Mouse (Mus musculus): ENCODE data around the gene Dkk3. TPM values are rescaled to one million over a fixed set of nuclear protein-coding genes. Genes with fewer than 3 reads are reported as not detected.

The Dkk3 gene
- polyA plus RNA-seq, 1 experiment = 148 TPM

- Histone ChIP-seq H3K27ac (ENCODE audit: insufficient read depth, low read length) (peak overlapping the region; percentile 93), H3K4me3 (ENCODE audit: insufficient read depth, low read length) (no peak overlapping the region), H3K4me1 (ENCODE audit: control insufficient read depth, insufficient read depth, low read length) (peaks cover 17% of the 10 kb centered on the region)
- TF ChIP-seq POLR2A (IDR thresholded peaks at IDR 0.05; ENCODE audit: low read depth, low read length) = no peak
- TF ChIP-seq CTCF (IDR thresholded peaks at IDR 0.05; ENCODE audit: borderline replicate concordance, insufficient read depth, low read length) = no peak
Measured at GRCm38 (mm10) chr7:112154445-112154844, 4.4 kb downstream of the Dkk3 start.

GRCm38 (mm10) chr7:112149113-112149512, 9.7 kb downstream of the Dkk3 start:
- Histone ChIP-seq H3K4me1 (ENCODE audit: control insufficient read depth, insufficient read depth, low read length) (peaks cover 18% of the 10 kb centered on the region), H3K27ac (ENCODE audit: insufficient read depth, low read length) (no peak overlapping the region), H3K4me3 (ENCODE audit: insufficient read depth, low read length) (no peak overlapping the region)
- TF ChIP-seq POLR2A (IDR thresholded peaks at IDR 0.05; ENCODE audit: low read depth, low read length) = no peak
- no peak for TF ChIP-seq CTCF (IDR thresholded peaks at IDR 0.05; ENCODE audit: borderline replicate concordance, insufficient read depth, low read length)

GRCm38 (mm10) chr7:112147979-112148378, 10.9 kb downstream of the Dkk3 start:
- H3K4me3 ChIP-seq (ENCODE audit: insufficient read depth, low read length) = no peak overlapping the region
- no peak for TF ChIP-seq CTCF (IDR thresholded peaks at IDR 0.05; ENCODE audit: borderline replicate concordance, insufficient read depth, low read length)
- TF ChIP-seq POLR2A (IDR thresholded peaks at IDR 0.05; ENCODE audit: low read depth, low read length) = no peak
- no peak overlapping the region for H3K27ac ChIP-seq (ENCODE audit: insufficient read depth, low read length)

GRCm38 (mm10) chr7:112144646-112145179, 14.1 kb downstream of the Dkk3 start:
- Histone ChIP-seq H3K27ac (ENCODE audit: insufficient read depth, low read length) (peak overlapping the region; percentile 96), H3K4me3 (ENCODE audit: insufficient read depth, low read length) (no peak overlapping the region), H3K4me1 (ENCODE audit: control insufficient read depth, insufficient read depth, low read length) (peaks cover 28% of the 10 kb centered on the region)
- no peak for TF ChIP-seq CTCF (IDR thresholded peaks at IDR 0.05; ENCODE audit: borderline replicate concordance, insufficient read depth, low read length)
- no peak for TF ChIP-seq POLR2A (IDR thresholded peaks at IDR 0.05; ENCODE audit: low read depth, low read length)

More at GRCm38 (mm10) chr7:112147979-112148378, 10.9 kb downstream of the Dkk3 start:
- H3K4me1 ChIP-seq (ENCODE audit: control insufficient read depth, insufficient read depth, low read length) = peaks cover 20% of the 10 kb centered on the region

GRCm38 (mm10) chr7:112143978-112144377, 14.9 kb downstream of the Dkk3 start:
- peaks cover 30% of the 10 kb centered on the region for H3K4me1 ChIP-seq (ENCODE audit: control insufficient read depth, insufficient read depth, low read length)
- TF ChIP-seq POLR2A (IDR thresholded peaks at IDR 0.05; ENCODE audit: low read depth, low read length) (no peak), CTCF (IDR thresholded peaks at IDR 0.05; ENCODE audit: borderline replicate concordance, insufficient read depth, low read length) (no peak)
- no peak overlapping the region for H3K4me3 ChIP-seq (ENCODE audit: insufficient read depth, low read length)
- peak overlapping the region; percentile 96 for H3K27ac ChIP-seq (ENCODE audit: insufficient read depth, low read length)

GRCm38 (mm10) chr7:112143090-112143500, 15.8 kb downstream of the Dkk3 start:
- H3K4me3 ChIP-seq (ENCODE audit: insufficient read depth, low read length) = no peak overlapping the region
- peak overlapping the region; percentile 96 for H3K27ac ChIP-seq (ENCODE audit: insufficient read depth, low read length)
- peaks cover 34% of the 10 kb centered on the region for H3K4me1 ChIP-seq (ENCODE audit: control insufficient read depth, insufficient read depth, low read length)
- TF ChIP-seq CTCF (IDR thresholded peaks at IDR 0.05; ENCODE audit: borderline replicate concordance, insufficient read depth, low read length) = no peak
- TF ChIP-seq POLR2A (IDR thresholded peaks at IDR 0.05; ENCODE audit: low read depth, low read length) = no peak

GRCm38 (mm10) chr7:112142616-112143015, 16.2 kb downstream of the Dkk3 start:
- no peak overlapping the region for H3K4me3 ChIP-seq (ENCODE audit: insufficient read depth, low read length)
- peaks cover 36% of the 10 kb centered on the region for H3K4me1 ChIP-seq (ENCODE audit: control insufficient read depth, insufficient read depth, low read length)
- TF ChIP-seq POLR2A (IDR thresholded peaks at IDR 0.05; ENCODE audit: low read depth, low read length) = no peak
- no peak for TF ChIP-seq CTCF (IDR thresholded peaks at IDR 0.05; ENCODE audit: borderline replicate concordance, insufficient read depth, low read length)
- peak overlapping the region; percentile 96 for H3K27ac ChIP-seq (ENCODE audit: insufficient read depth, low read length)

- Histone ChIP-seq H3K27ac (ENCODE audit: insufficient read depth, low read length) (no peak overlapping the region), H3K4me3 (ENCODE audit: insufficient read depth, low read length) (no peak overlapping the region), H3K4me1 (ENCODE audit: control insufficient read depth, insufficient read depth, low read length) (peaks cover 46% of the 10 kb centered on the region)
- TF ChIP-seq CTCF (IDR thresholded peaks at IDR 0.05; ENCODE audit: borderline replicate concordance, insufficient read depth, low read length) = no peak
- TF ChIP-seq POLR2A (IDR thresholded peaks at IDR 0.05; ENCODE audit: low read depth, low read length) = no peak
Measured at GRCm38 (mm10) chr7:112140725-112141124, 18.1 kb downstream of the Dkk3 start.

- Histone ChIP-seq H3K4me1 (ENCODE audit: control insufficient read depth, insufficient read depth, low read length) (peaks cover 41% of the 10 kb centered on the region), H3K27ac (ENCODE audit: insufficient read depth, low read length) (peak overlapping the region; percentile 68), H3K4me3 (ENCODE audit: insufficient read depth, low read length) (no peak overlapping the region)
- TF ChIP-seq POLR2A (IDR thresholded peaks at IDR 0.05; ENCODE audit: low read depth, low read length) (no peak), CTCF (IDR thresholded peaks at IDR 0.05; ENCODE audit: borderline replicate concordance, insufficient read depth, low read length) (no peak)
Measured at GRCm38 (mm10) chr7:112138509-112139405, 20.1 kb downstream of the Dkk3 start.

GRCm38 (mm10) chr7:112138168-112138508, 20.7 kb downstream of the Dkk3 start:
- no peak overlapping the region for H3K4me3 ChIP-seq (ENCODE audit: insufficient read depth, low read length)
- TF ChIP-seq POLR2A (IDR thresholded peaks at IDR 0.05; ENCODE audit: low read depth, low read length) = no peak
- peaks cover 36% of the 10 kb centered on the region for H3K4me1 ChIP-seq (ENCODE audit: control insufficient read depth, insufficient read depth, low read length)
- peak overlapping the region; percentile 68 for H3K27ac ChIP-seq (ENCODE audit: insufficient read depth, low read length)
